Mouse (Mus musculus): ENCODE data around the gene Chka.
A peak's percentile ranks its signal among the peaks of the same experiment; 100 is the strongest.

Chka gene

DNA sequence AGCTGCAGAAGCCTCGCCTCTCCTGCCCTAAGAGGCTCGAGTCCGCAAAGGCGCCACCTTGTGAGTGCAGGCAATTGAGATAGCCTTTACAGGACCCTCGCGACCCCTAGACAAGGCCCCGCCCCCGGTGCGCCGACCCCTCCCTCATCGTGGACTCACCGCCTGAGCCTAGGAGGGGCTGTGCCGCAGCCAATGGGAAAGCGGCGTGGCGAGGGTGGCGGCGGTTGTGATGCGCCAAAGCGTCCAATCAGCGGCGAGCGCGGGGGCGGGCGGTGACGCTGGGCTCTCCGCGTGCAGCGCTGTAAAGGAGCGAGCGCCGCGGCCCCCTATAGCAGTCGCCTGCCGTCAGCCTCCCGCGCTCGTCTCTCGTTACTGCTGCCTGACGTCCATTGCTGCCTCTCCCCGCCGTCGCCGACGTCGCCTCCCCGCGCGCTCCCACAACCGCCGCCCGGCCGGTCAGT is at the start of gene Chka:
Chka (plus strand) TSS at position 272 of the 461 bp plus-strand sequence.
- DNase-seq (ENCODE audit: low spot score in 2 of 2), result peak; percentile 96 to 99

DNA sequence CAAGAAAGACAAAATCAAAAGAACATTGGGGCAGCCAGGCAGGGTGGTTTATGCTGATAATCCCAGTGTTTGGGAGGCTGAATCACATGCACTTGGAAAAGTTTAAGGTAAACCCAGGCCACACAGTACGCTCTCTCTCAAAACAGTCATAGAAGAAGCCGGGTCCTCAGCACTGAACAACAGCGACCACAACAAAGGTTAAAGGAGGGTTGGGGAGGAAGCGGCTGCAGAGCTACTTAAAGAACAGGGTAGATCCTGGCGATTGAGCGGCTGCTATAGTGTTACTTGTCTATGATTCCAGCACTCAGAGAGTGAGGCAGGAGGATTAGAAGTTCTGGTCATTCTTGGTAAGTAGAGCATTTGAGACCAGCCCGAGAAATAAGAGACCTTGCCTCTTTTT is 46.0 kb upstream of the Chka start:
- no peak for DNase-seq (ENCODE audit: low spot score in 2 of 2)

- no peak for DNase-seq (ENCODE audit: low spot score in 2 of 2)
Observed at GRCm38 (mm10) chr19:3810536-3811233, 40.9 kb upstream of the Chka start.

- no peak for DNase-seq (ENCODE audit: low spot score in 2 of 2)
Observed at GRCm38 (mm10) chr19:3814461-3814860, 37.1 kb upstream of the Chka start.

DNA sequence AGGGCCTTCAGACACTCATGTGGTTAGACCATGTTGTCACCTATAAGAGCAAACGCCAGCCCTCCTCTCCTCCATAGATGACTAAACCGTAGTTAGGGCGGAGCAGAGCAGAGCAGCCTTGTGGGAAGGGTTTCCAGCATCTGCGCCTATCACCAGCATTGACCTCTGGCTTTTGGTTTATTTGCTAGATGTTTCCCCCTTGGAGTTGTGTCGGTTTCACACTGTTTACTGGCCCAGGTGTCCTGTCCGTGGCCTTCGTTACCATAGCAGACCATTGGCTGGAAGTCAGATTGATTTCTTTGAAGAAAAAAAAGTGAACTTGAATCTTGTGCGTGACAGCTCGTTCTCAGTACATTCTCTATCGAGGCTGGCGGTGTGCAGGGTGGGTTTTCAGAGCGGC is 35.7 kb upstream of the Chka start:
- DNase-seq (ENCODE audit: low spot score in 2 of 2), result no peak

GRCm38 (mm10) chr19:3819080-3819479 is 32.5 kb upstream of the Chka start:
- DNase-seq (ENCODE audit: low spot score in 2 of 2), result no peak

GRCm38 (mm10) chr19:3819899-3820444 is 31.6 kb upstream of the Chka start:
- no peak for DNase-seq (ENCODE audit: low spot score in 2 of 2)

DNA sequence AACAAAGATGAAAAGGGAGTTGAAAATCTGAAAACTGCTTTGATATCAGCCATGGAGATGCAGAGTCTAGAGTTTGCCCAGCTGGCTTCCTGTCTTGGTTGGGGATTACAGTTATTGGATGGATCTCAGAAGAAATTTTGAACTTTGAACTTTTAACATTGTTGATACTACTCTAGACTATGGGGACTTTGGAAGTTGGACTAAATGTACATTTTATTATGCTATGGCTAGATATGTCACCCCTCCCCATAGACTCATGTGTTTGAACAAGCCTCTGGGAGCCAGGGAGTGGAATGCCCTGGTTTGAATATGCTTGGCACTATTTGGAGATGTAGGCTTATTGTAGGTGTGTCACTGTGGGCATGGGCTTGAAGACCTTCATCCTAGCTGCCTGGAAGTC is 26.5 kb upstream of the Chka start:
- DNase-seq (ENCODE audit: low spot score in 2 of 2), result no peak

GRCm38 (mm10) chr19:3829863-3830262 is 21.7 kb upstream of the Chka start:
- DNase-seq (ENCODE audit: low spot score in 2 of 2), result no peak

- DNase-seq (ENCODE audit: low spot score in 2 of 2), result no peak
Observed at GRCm38 (mm10) chr19:3831716-3832115, 19.9 kb upstream of the Chka start.

GRCm38 (mm10) chr19:3832851-3833353 is 18.7 kb upstream of the Chka start:
- DNase-seq (ENCODE audit: low spot score in 2 of 2), result no peak

DNA sequence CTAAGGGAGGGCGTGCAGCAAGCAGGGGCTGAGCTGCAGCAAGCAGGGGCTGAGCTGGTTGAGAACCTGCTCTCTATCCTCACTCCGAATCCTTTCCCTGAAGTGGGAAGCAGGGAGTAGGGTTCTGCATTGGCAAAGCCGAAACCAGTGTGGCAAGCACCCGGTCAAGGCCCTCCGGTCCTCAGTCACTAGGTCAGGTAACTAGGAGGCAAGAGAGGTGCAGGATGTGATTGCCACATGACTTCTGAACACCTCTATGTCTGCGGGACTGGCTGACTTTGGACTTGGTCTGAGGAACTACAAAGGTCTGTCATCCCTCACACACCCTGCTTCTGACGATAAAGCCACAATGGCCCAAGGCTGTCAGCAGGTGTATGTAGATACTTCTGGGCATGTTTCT is 17.3 kb upstream of the Chka start:
- no peak for DNase-seq (ENCODE audit: low spot score in 2 of 2)

DNA sequence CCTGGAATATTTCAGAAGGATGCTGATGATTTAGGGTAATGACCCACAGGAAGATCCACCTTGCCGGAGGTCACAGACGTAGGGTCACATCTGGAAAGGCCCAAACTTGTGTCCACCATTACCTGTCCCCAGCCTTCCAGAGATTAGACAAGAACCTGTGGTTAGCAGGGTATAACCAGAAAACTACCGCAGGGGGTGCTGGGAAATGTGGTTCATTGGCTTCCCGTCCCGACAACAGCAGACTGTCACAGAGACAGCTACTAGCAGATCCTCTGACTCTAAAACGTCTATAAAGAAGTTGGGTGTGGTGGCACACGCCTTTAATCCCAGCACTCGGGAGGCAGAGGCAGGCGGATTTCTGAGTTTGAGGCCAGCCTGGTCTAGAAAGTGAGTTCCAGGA is 14.8 kb upstream of the Chka start:
- no peak for DNase-seq (ENCODE audit: low spot score in 2 of 2)

DNA sequence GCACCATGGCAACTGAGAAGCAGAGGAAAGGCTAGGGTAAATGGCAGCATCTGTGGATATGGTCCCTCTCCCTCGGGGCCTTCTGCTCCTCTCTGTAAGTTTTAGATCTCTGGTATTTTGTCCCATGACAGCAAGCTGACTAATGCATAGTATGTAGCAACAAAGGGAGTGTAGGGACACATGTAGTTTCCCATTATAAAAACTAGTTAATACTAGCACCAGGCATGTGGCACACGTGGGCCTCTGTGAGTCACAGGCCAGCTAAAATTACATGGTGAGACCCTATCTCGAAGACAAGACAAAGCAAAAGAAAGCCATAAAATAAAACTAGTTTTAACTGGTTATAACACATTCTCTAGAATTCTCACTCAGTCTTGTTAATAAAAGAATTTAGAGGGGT is 12.6 kb upstream of the Chka start:
- DNase-seq (ENCODE audit: low spot score in 2 of 2), result no peak

- no peak for DNase-seq (ENCODE audit: low spot score in 2 of 2)
Observed at GRCm38 (mm10) chr19:3839686-3840085, 11.9 kb upstream of the Chka start.

DNA sequence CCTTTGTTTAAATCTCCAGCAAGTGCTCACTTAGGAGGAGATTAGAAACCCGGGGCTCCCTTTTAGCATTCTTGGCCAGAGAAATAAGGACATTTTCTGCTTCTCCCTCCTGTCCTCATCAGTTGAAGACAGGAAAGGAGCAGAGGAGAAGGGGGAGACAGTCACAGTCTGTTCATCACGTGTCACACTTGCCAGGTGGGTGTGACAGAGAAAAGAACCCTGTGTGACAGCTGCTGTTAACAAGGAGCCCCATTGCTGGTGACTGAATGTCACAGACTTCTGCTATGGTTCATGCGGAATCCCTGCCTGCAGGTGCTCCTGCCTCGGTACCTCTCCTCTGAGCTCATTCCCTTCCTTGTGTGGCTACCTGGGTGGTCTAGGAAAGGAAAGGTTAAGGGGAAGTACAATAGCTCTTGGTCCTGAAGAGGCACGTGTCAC is 11.3 kb upstream of the Chka start:
- no peak for DNase-seq (ENCODE audit: low spot score in 2 of 2)

DNA sequence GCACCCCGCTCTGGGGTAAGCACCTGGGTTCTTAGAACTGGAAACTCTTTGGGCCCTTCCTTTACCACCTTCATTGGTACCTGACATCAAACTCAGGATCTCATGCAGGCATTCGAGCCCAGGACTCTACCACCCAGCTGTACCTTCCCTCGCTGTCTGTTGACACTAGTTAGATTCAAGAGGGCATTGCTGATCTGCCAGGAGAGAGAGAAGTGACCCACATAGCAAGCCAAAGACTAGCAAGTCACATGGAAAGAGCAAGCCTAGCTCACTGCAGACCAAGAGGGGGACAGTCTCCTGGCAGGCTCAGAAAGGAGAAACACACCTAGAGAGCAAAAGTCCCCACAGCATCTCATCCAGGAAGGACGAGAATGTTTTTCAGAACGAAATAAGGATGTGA is 10.9 kb upstream of the Chka start:
- DNase-seq (ENCODE audit: low spot score in 2 of 2), result no peak

GRCm38 (mm10) chr19:3842359-3843148 is 9.0 kb upstream of the Chka start:
- DNase-seq (ENCODE audit: low spot score in 2 of 2), result no peak

GRCm38 (mm10) chr19:3843629-3844028 is 7.9 kb upstream of the Chka start:
- no peak for DNase-seq (ENCODE audit: low spot score in 2 of 2)

- no peak for DNase-seq (ENCODE audit: low spot score in 2 of 2)
Observed at GRCm38 (mm10) chr19:3844836-3845235, 6.7 kb upstream of the Chka start.

- DNase-seq (ENCODE audit: low spot score in 2 of 2), result no peak
Observed at GRCm38 (mm10) chr19:3845339-3845738, 6.2 kb upstream of the Chka start.

DNA sequence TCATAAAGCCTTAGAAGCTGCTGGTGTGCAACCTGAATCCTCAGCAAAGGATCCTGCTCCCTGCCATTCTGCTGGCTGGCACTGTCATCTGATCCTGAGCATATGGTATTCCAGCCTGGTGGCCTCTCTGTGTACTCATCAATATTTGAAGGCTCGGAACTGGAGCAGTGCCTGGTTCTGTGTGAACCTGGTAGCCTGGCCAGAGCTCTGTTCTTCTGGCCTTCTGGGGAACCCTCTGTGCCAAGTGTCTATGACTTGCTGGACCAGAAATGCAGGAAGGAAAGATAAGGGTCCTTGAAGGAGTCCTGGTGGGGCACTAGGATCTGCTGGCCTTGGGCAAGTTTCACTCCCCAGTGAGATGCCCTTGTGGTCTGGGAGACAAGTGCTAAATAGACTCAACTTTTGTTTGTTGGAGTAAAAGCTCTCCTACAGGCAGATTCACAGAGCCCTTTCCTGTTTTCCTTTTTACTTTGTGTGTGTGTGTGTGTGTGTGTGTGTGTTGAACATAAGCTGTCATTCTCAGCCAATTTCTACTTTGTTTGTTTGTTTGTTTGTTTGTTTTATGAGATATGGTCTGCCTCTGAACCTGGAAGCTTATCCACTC is 5.7 kb upstream of the Chka start:
- DNase-seq (ENCODE audit: low spot score in 2 of 2), result no peak

Measured in frontal cortex, postnatal 10 days (tissue).